ENCODE assay signal across 20 mouse cellular contexts in genomic region chr8:12387223-12387860, GRCm38 (mm10). TPM values are rescaled to one million over a fixed set of nuclear protein-coding genes. Genes with fewer than 3 reads are reported as not detected.
DNase-seq lines count a peak whose midpoint lies in the region; ATAC-seq lines count a peak whose summit lies in the region.
"Had no signal": no experiment of that assay in that cellular context is flagged by ENCODE, and none has a peak within 500 bp of the region (broad histone marks: within the 10 kb centered on the region; RNA-seq: fewer than 3 reads in every experiment).

No protein-coding gene starts in this region.

- peaks cover 5% of the 10 kb centered on the region; the same call in 1 of the 2 replicates for H3K4me1 ChIP-seq in limb, embryonic 11.5 days (ENCODE audit: control insufficient read depth, insufficient read depth, low read length)
- peaks cover 43% of the 10 kb centered on the region for H3K4me1 ChIP-seq in limb, embryonic 10.5 days
- peaks cover 96% of the 10 kb centered on the region for H3K4me1 ChIP-seq in forebrain, embryonic 10.5 days
- peaks cover 51% of the 10 kb centered on the region for H3K4me1 ChIP-seq in hindbrain, embryonic 12.5 days
- H3K4me1 ChIP-seq in midbrain, embryonic 16.5 days (ENCODE audit: control insufficient read depth, insufficient read depth, low read length) = peaks cover 23% of the 10 kb centered on the region; the same call in 1 of the 2 replicates

- H3K27me3 ChIP-seq in limb, embryonic 11.5 days (ENCODE audit: control insufficient read depth, insufficient read depth, low read length) = peaks cover 95% of the 10 kb centered on the region
- H3K27me3 ChIP-seq in limb, embryonic 10.5 days (ENCODE audit: low read depth, poor library complexity, severe bottlenecking) = peaks cover 100% of the 10 kb centered on the region
- peaks cover 100% of the 10 kb centered on the region for H3K27me3 ChIP-seq in forebrain, embryonic 10.5 days (ENCODE audit: poor library complexity, severe bottlenecking)
- H3K27me3 ChIP-seq in hindbrain, embryonic 12.5 days = peaks cover 87% of the 10 kb centered on the region
- peaks cover 38% of the 10 kb centered on the region for H3K27me3 ChIP-seq in midbrain, embryonic 16.5 days (ENCODE audit: control insufficient read depth, insufficient read depth, low read depth, low read length)

- no peaks in the 10 kb centered on the region for H3K9me3 ChIP-seq in limb, embryonic 11.5 days (ENCODE audit: control insufficient read depth, low read length)
- no peaks in the 10 kb centered on the region for H3K9me3 ChIP-seq in limb, embryonic 10.5 days (replicated peaks)
- no peaks in the 10 kb centered on the region for H3K9me3 ChIP-seq in forebrain, embryonic 10.5 days
- no peaks in the 10 kb centered on the region for H3K9me3 ChIP-seq in hindbrain, embryonic 12.5 days (replicated peaks)
- H3K9me3 ChIP-seq in midbrain, embryonic 16.5 days (replicated peaks; ENCODE audit: control insufficient read depth, low read length, poor library complexity, severe bottlenecking) = no peaks in the 10 kb centered on the region
- H3K9me3 ChIP-seq: embryonic facial prominence, embryonic 15.5 days had no signal

- DNase-seq in limb, embryonic 11.5 days (ENCODE audit: low spot score) = peak; percentile 47
- DNase-seq in limb, embryonic 10.5 days (ENCODE audit: low spot score) = no peak
- peak; percentile 35 for DNase-seq in forebrain, embryonic 10.5 days (ENCODE audit: extremely low spot score, low spot score)
- no peak for DNase-seq in gastrocnemius, postnatal 14 days
- DNase-seq in embryo, embryonic 10.5 days (ENCODE audit: low spot score) = no peak
- no peak for DNase-seq in left cerebral cortex, postnatal 4 days
- DNase-seq: adrenal gland, postnatal 25 days; heart, adult 18-20 months; heart, postnatal 10 days; kidney, adult 11 months; lung, postnatal 10 days; thymus, adult 18-20 months had no signal

- H3K36me3 ChIP-seq in limb, embryonic 11.5 days (ENCODE audit: control insufficient read depth, insufficient read depth, low read length) = no peaks in the 10 kb centered on the region
- H3K36me3 ChIP-seq in limb, embryonic 10.5 days = no peaks in the 10 kb centered on the region
- H3K36me3 ChIP-seq in forebrain, embryonic 10.5 days (replicated peaks) = no peaks in the 10 kb centered on the region
- H3K36me3 ChIP-seq in hindbrain, embryonic 12.5 days = no peaks in the 10 kb centered on the region
- no peaks in the 10 kb centered on the region for H3K36me3 ChIP-seq in midbrain, embryonic 16.5 days (ENCODE audit: control insufficient read depth, insufficient read depth, low read length)
- H3K36me3 ChIP-seq: embryonic facial prominence, embryonic 15.5 days; G1E had no signal

- intact Hi-C loops in gastrocnemius, postnatal 14 days (cut with DNase I; ENCODE audit: low total_unique reads) = no loop called here
- intact Hi-C loops in left cerebral cortex, postnatal 4 days (cut with DNase I) = loop anchor here (10.0 kb wide), 1 partner anchor 223 kb away; no protein-coding TSS in a partner anchor

- H3K4me2 ChIP-seq in limb, embryonic 11.5 days (ENCODE audit: low read depth, severe bottlenecking) = no peak overlapping the region
- peak overlapping the region; percentile 63 for H3K4me2 ChIP-seq in hindbrain, embryonic 12.5 days (replicated peaks)
- H3K4me2 ChIP-seq in midbrain, embryonic 16.5 days (ENCODE audit: low read length) = peak overlapping the region; percentile 58
- H3K4me2 ChIP-seq: embryonic facial prominence, embryonic 15.5 days; liver, embryonic 11.5 days had no signal

- H3K9ac ChIP-seq in limb, embryonic 11.5 days (ENCODE audit: low read length) = no peak overlapping the region
- no peak overlapping the region for H3K9ac ChIP-seq in hindbrain, embryonic 12.5 days
- 0 out of 2 replicates have a peak overlapping the region, but pooled peaks have one; percentile 16 for H3K9ac ChIP-seq in midbrain, embryonic 16.5 days (ENCODE audit: low read depth, low read length)
- H3K9ac ChIP-seq: embryonic facial prominence, embryonic 15.5 days had no signal

- H3K4me3 ChIP-seq in limb, embryonic 11.5 days (ENCODE audit: low read depth, low read length) = no peak overlapping the region
- no peak overlapping the region for H3K4me3 ChIP-seq in limb, embryonic 10.5 days
- peak overlapping the region; percentile 60 for H3K4me3 ChIP-seq in forebrain, embryonic 10.5 days
- peak overlapping the region; percentile 38 for H3K4me3 ChIP-seq in hindbrain, embryonic 12.5 days
- peak overlapping the region; percentile 38 for H3K4me3 ChIP-seq in midbrain, embryonic 16.5 days (ENCODE audit: low read depth, low read length)
- H3K4me3 ChIP-seq: embryonic facial prominence, embryonic 15.5 days had no signal

- no peak for ATAC-seq in limb, embryonic 11.5 days (ENCODE audit: insufficient number of reproducible peaks, low FRiP score, low TSS enrichment, low read depth)
- no peak for ATAC-seq in hindbrain, embryonic 12.5 days (ENCODE audit: low FRiP score)
- ATAC-seq in midbrain, embryonic 16.5 days = no peak

- no peak overlapping the region for H3K27ac ChIP-seq in limb, embryonic 11.5 days (replicated peaks; ENCODE audit: low read depth, low read length)
- no peak overlapping the region for H3K27ac ChIP-seq in limb, embryonic 10.5 days
- H3K27ac ChIP-seq in forebrain, embryonic 10.5 days = peak overlapping the region; percentile 88; the same call in 1 of the 2 replicates
- no peak overlapping the region for H3K27ac ChIP-seq in hindbrain, embryonic 12.5 days
- peak overlapping the region; percentile 76 for H3K27ac ChIP-seq in midbrain, embryonic 16.5 days (ENCODE audit: low read length)
- H3K27ac ChIP-seq: embryonic facial prominence, embryonic 15.5 days had no signal

- WGBS in limb, embryonic 11.5 days = 1% methylated on average over 13 of the region's 13 CpGs
- 1% methylated on average over 13 of the region's 13 CpGs for WGBS in limb, embryonic 10.5 days
- under 1% methylated on average over 13 of the region's 13 CpGs for WGBS in forebrain, embryonic 10.5 days
- 4% methylated on average over 13 of the region's 13 CpGs for WGBS in hindbrain, embryonic 12.5 days
- 9% methylated on average over 13 of the region's 13 CpGs for WGBS in midbrain, embryonic 16.5 days

RNA-seq across cellular contexts. Expression of gene Sox1, which starts 7.8 kb away (rescaled TPM):
- not detected in 2 replicates for polyA plus RNA-seq in limb, embryonic 11.5 days (2014; fragmentation: Nextera tagmentation; extraction: Ambion mirVana)
- not detected in 2 replicates for polyA plus RNA-seq in limb, embryonic 10.5 days (2016; fragmentation: Nextera tagmentation; extraction: Ambion mirVana)
- polyA plus RNA-seq in forebrain, embryonic 10.5 days (2016; fragmentation: Nextera tagmentation; extraction: Ambion mirVana) = 4.2 and 4.3 TPM in 2 replicates
- polyA plus RNA-seq in hindbrain, embryonic 12.5 days (2016; fragmentation: Nextera tagmentation; extraction: Ambion mirVana) = 2.9 and 3.5 TPM in 2 replicates
- polyA plus RNA-seq in midbrain, embryonic 16.5 days (2015; fragmentation: Nextera tagmentation; extraction: Ambion mirVana) = 1.6 and 2.2 TPM in 2 replicates
- not detected for total RNA-seq in gastrocnemius, postnatal 14 days (2021)
- 10 to 100 TPM; 15.0 to 20.7 TPM for total RNA-seq in left cerebral cortex, postnatal 4 days (2021)
- total RNA-seq: adrenal gland, postnatal 25 days; heart, adult 18-20 months; heart, postnatal 10 days; neutrophil, adult 5-6 weeks had no signal
- polyA plus RNA-seq: C2C12; G1E; large intestine, adult 2 months; liver, embryonic 11.5 days had no signal

Comparison
In these comparisons a context has a peak if more than half of its experiments do, and no peak if none do; other contexts are left out.
1. DNase-seq: peak in limb, embryonic 11.5 days (single experiment) and forebrain, embryonic 10.5 days (single experiment); none in limb, embryonic 10.5 days (single experiment), gastrocnemius, postnatal 14 days (single experiment), embryo, embryonic 10.5 days (single experiment) and left cerebral cortex, postnatal 4 days (single experiment).
2. H3K27ac ChIP-seq: peak in forebrain, embryonic 10.5 days (single experiment) and midbrain, embryonic 16.5 days (single experiment); none in limb, embryonic 11.5 days (single experiment), limb, embryonic 10.5 days (single experiment) and hindbrain, embryonic 12.5 days (single experiment).
3. H3K4me3 ChIP-seq: peak in forebrain, embryonic 10.5 days (single experiment), hindbrain, embryonic 12.5 days (single experiment) and midbrain, embryonic 16.5 days (single experiment); none in limb, embryonic 11.5 days (single experiment) and limb, embryonic 10.5 days (single experiment).